Mouse (Mus musculus) thymus, postnatal 36 days (tissue): Measurements from ENCODE around the gene Marf1.
"Not testable (repeated sequence)": the region's sequence is repeated elsewhere in the genome, so short reads cannot be mapped to it uniquely, and the experiment has no call there.

ENCODE experiments used
- DNase-seq, 2 experiments: peaks; one replicate each; pipeline ENCODE4 v3.0.0; 2022; ENCODE audit warnings: mixed read lengths in 2 of 2

Marf1 gene

DNA sequence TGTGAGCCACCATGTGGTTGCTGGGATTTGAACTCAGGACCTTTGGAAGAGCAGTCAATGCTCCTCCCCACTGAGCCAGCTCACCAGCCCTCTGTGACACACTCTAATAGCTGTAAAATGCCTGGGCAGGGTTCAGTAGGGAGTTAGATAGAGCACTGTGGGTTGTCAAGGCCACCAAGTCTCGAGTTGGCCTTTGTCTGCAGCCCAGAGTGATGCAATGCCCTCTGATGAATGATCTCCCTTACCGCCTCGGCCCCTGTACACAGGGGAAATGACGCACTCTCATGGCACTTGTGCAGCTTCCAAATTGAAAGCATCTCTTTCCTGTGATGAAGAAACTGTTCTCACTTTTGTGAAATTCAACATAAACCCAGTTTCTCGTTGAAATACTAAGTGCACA, 31.3 kb downstream of the Marf1 start:
- no peak for DNase-seq

GRCm38 (mm10) chr16:14131376-14131775, 31.8 kb downstream of the Marf1 start:
- DNase-seq: no peak

- no peak for DNase-seq
Observed at GRCm38 (mm10) chr16:14130796-14131195, 32.4 kb downstream of the Marf1 start.

DNA sequence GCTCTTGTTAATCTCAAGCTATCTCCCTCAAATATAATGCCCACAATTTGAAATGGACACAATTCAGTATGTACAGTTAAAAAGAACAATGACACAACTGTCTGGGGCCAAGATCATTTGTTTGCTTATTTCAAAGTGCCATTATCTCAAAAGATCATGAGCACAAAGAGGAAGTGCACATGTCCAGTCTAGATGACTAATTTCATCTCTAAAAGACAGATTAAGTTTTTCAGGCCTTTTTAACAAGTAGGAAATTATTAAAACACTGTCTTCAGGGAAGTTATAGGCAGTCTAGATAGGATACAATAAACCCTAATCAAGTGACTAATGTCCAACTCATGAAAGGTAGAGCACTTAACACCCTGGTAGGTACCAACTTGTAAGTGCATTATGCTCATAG, 34.2 kb downstream of the Marf1 start:
- no peak for DNase-seq

DNA sequence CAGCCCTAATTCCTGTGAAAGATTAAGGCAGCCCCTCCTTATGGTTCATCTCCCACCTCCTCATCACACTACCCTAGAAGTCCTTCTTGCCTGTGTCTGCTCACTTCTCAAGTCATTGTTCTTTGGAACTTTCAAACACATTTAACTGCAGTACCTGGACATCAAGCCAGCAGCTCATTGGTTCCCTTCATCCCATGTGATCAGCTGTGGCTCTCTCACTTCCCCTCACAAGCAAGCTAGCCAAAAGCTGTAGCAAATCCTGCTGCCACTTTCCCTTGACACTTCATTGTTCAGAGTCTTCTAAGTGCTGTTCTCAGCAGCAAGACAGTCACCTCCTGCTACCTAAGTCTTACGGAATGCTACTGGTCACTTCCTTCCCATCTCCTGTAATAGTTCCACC, 37.9 kb downstream of the Marf1 start:
- no peak for DNase-seq

DNA sequence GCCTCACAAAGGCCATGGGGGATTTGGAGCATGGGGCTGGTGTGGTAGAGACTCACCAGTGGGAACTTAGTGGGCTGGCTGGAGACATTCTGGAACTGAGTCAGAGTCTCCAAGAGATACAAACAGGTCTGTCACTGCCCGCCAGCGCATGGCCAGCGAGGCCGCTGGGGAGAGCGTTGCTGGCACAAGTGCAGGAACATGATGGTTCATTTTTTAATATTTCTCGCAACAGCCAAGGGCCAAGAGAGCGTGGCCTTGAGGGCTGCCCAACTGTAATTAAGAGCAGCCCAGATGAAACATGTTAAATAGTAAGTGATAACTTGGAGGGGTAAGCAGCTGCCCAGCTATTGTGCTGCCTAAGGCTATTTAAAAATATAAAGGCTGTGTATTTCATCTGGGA, 38.4 kb downstream of the Marf1 start:
- DNase-seq: no peak

- DNase-seq: no peak
Observed at GRCm38 (mm10) chr16:14123901-14124300, 39.2 kb downstream of the Marf1 start.

- DNase-seq: no peak
Observed at GRCm38 (mm10) chr16:14122586-14122985, 40.6 kb downstream of the Marf1 start.

DNA sequence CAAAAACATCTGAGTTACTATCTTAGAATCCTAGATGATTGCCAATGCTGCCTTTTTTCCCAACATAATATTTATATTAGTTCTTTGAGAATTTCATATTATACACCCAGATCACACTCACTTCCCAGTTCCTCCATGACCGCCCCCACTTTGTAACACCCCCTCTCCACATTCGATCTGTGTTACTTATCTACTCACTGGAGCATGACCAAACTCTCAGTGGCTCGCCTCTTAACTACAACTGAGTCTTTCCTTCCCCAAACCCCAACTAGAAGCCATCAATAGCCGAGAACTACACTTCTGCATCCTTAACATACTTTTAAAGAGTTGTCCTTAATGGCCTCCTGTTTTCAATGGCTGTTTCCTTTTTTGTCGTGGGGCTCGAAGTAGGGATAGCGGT, 41.6 kb downstream of the Marf1 start:
- no peak for DNase-seq

GRCm38 (mm10) chr16:14120941-14121340, 42.2 kb downstream of the Marf1 start:
- no peak for DNase-seq

DNA sequence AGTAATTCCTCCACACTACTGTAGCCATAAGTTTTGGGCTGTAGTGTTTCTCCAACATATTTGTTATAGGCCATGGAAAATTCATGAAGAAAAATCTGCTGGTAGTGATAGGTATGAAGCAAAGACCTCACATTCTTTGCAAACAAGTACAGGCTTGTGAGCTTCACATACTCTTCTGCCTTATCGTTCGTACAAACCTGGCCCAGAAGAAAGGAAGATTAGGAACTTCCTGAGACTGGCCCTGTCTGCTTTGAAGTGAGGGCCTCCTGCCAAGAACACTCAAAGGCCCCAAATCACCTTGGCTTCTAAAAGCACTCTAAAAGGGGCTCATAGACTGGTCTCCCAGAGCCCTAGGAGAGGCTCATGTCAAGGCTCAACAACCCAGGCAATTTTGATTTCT, 45.9 kb downstream of the Marf1 start:
- no peak for DNase-seq

DNA sequence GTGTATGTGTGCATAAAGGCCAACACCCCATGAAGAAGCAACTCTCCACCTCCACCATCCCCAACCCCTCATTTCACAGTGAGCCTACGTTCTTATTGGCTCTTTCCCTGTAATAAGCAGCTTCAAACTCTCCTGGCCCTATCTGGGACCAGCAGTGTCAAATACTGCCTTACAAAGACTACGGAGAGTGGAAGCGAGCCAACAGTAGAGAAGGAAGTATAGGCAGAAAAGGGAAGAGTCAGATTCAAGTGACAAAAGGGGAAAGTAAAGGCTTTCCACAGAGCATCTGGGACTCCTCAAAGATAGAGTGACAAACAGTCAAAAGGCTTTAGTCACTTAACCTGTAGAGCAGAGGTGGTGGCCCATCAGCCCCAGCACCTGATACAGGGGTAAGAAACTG, 50.4 kb downstream of the Marf1 start:
- no peak for DNase-seq

GRCm38 (mm10) chr16:14112133-14112532, 51.0 kb downstream of the Marf1 start:
- no peak for DNase-seq

GRCm38 (mm10) chr16:14110922-14111321, 52.2 kb downstream of the Marf1 start:
- no peak for DNase-seq

DNA sequence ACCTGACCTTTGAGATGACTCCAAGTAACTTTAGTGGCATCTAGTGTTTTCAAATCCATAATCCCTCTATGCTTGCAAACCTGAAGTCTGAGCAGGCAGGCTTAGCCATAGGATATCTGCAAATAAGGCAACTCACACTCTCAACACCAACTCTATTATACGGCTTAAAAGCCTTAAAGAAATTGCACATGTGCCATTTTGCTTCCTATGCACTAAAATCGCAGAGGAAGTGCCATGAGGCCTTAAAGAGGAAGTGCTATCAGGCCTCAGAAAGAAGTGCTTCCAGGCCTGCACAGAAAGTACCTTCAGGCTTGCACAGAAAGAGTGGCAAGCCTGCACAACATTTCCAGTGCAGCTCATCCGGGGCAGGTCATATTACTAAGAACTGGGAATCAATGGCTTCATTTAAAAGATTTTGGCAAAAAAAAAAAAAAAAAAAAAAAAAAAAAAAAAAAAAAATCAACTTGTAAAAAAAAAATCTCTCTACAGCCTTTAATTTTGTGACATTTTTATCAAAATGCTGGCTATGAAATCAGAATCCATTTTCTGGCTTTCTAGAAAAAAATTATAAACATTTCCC, 53.4 kb downstream of the Marf1 start:
- no peak for DNase-seq

GRCm38 (mm10) chr16:14105891-14106290, 57.3 kb downstream of the Marf1 start:
- no peak for DNase-seq

GRCm38 (mm10) chr16:14091771-14092170, 71.4 kb downstream of the Marf1 start:
- no peak for DNase-seq

- no peak for DNase-seq
Observed at GRCm38 (mm10) chr16:14089296-14089695, 73.9 kb downstream of the Marf1 start.

DNA sequence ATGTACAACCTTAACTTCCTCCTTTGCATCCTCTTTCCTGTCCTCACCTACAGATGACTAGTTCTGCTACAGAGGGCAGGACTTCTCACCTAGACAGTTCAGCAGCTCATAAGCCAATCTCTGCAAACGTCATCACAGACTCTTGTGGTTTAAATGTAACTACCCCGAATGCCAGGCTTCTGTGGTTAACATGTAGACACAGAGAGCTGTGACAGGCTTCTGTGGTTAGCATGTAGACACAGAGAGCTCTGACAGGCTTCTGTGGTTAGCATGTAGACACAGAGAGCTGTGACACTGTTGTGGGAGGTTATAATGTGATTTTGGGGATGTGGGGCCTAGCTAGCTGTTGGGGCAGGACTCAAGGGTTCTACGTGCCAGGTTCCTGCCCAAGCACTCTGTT, 74.9 kb downstream of the Marf1 start:
- peak; percentile 5 to 12 for DNase-seq

- no peak for DNase-seq
Observed at GRCm38 (mm10) chr16:14082925-14083324, 80.2 kb downstream of the Marf1 start.

DNA sequence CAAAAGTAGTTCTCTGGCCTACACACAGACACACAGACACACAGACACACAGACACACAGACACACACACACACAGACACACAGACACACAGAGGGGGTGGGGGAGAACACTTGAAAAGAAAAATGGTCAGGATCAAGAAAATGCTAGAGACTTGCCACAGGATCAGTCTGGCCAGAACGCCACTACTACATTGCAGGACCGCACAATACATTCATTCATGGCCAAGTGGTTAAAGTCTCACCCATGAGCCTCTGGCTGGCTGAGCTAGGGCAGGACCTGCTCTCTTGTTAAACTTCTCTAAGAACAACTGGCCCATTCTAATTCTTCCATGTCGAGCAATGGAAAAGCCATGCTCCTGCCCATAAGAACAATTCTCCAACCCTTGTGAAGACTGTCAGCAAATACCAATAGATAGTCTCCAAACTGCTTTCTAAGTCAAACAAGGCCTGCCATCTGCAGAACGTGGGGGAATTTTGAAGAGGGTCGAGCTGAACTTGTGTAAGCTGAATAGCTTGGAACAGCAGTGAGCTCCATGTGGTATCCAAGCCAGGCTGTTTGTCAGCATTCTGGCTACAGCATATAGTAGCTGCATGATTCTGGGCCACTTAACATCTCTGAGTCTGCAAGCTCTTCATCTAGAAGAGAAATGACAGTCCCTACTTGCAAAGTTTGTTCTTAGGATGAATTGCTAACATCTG, 92.5 kb downstream of the Marf1 start:
- no peak for DNase-seq

- DNase-seq: not testable (repeated sequence)
Observed at GRCm38 (mm10) chr16:14068701-14069100, 94.5 kb downstream of the Marf1 start.

GRCm38 (mm10) chr16:14066571-14066970, 96.6 kb downstream of the Marf1 start:
- DNase-seq: not testable (repeated sequence)

DNA sequence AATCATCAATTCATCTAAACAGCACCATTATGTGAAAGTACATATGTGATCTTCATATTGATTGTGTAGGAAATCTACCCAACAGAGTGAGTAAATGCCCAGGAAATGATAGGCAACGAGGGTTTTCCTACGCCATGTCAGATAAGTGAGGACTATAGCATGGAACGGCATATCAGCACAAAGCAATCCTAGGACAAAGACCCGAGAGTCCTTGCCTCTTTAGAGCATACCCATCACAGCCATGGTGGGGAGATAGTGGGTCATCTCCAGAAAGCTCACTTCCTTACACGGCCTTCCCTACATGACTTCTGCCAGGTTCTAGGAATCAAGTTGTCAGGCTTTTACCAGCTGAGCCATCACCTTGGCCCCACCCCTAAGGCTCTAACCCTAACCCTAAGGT, 103.3 kb downstream of the Marf1 start:
- DNase-seq: no peak
